Mouse (Mus musculus): ENCODE measurements around the gene Dock4.

Dock4 gene

GRCm38 (mm10) chr12:40574051-40574450 lies 128.3 kb downstream of the Dock4 start:
- DNase-seq = no peak

DNA sequence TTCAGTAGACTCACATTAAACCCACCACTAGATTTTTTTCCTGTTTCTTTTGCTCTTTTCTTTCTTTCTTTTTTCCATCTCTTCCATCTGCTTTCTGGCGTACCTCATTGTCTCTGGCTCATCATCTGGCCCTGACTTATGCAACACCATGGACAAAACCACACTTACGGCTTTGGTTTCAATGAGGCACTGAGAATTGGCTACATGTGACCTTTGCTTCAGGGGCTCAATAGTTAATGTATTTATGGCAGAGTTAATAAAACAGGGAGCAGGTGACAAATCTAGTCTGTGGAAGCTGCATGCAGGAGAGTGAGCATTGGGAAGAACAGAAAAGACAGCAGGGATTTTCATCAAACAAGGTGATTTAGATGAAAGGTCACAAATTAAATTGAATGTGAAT lies 131.0 kb downstream of the Dock4 start:
- no peak for DNase-seq

GRCm38 (mm10) chr12:40580351-40580750 lies 134.6 kb downstream of the Dock4 start:
- DNase-seq = no peak

GRCm38 (mm10) chr12:40581037-40581436 lies 135.3 kb downstream of the Dock4 start:
- DNase-seq = no peak

DNA sequence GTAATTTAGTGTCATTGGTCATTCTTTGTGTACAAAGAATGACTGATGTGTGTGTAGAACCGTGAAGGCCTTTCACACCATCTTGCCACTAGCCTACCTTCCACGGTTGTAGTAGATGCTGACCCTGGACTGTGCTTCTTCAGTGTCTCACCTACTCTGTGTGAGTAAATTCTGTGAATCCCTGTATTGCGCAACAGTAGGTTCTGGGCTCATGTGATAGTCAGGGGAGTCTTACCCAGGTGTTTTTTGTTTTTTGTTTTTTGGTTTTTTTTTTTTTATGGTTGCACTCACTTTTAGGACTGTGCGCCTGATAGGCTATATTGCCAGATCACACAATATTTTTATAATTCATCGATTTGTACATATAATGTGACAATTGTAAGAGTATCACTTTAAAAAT lies 136.3 kb downstream of the Dock4 start:
- DNase-seq = no peak

- DNase-seq = peak in 1 of 2 experiments; percentile 28
Measured at GRCm38 (mm10) chr12:40584526-40585289, 139.0 kb downstream of the Dock4 start.

GRCm38 (mm10) chr12:40585456-40586141 lies 139.8 kb downstream of the Dock4 start:
- DNase-seq = no peak

GRCm38 (mm10) chr12:40594161-40594560 lies 148.4 kb downstream of the Dock4 start:
- no peak for DNase-seq

DNA sequence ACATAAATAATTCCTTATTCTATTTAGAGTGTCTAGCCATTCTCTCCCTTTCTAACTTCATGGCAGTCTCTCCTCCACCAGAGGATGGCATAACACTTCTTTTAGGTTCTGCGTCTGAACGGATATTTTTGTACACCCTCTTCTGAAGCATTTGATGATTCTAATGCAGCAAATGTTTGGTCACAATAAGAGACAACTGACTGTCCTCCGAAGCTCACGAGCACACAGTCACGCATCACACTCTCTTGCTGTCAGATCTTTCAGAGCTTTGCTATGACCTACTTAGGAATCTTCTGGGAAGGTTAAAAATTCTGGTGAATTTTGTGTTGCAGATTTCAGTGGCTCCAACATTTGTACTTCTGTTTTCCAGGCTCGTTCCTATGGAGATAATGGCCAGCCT lies 149.7 kb downstream of the Dock4 start:
- no peak for DNase-seq

DNA sequence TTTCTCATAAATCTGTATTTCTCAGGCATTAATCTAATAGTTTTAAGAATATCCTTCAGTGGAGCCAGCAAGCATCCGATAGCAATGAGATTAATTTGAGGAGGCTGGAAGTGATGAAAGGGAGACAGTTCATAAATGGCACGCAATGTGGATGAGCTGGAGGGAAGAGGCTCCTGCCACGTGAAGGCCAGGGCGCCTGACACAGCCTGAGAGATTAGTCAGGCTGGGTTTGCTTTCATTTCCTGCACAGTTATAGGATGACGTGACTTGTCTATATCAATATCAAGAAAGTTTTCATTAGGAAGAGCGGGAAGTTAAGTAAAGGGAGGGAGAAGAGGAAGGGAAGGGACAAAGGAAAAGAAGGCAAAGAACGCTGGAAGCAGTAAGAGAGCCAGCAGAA lies 150.3 kb downstream of the Dock4 start:
- DNase-seq = no peak

DNA sequence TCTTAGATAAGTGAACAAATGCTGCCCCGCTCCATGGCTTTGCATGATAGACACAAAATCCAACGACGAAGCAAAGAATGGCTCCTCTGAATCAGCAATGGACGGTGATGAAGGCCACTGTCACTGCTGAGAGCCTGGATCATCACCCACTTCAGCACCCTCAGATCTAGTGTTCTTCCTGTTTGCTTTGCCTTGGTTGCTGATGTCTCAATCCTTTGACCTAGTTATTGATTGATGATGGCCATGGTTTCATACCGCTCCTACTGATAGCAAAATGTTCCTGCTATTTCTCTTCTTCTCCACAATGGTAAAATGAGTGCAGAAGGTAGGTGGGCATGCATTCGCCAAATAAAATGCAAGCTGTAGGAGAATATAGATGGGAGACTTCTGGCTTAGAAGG lies 150.7 kb downstream of the Dock4 start:
- no peak for DNase-seq

- no peak for DNase-seq
Measured at GRCm38 (mm10) chr12:40599952-40600351, 154.2 kb downstream of the Dock4 start.

GRCm38 (mm10) chr12:40605565-40605964 lies 159.8 kb downstream of the Dock4 start:
- DNase-seq = no peak

DNA sequence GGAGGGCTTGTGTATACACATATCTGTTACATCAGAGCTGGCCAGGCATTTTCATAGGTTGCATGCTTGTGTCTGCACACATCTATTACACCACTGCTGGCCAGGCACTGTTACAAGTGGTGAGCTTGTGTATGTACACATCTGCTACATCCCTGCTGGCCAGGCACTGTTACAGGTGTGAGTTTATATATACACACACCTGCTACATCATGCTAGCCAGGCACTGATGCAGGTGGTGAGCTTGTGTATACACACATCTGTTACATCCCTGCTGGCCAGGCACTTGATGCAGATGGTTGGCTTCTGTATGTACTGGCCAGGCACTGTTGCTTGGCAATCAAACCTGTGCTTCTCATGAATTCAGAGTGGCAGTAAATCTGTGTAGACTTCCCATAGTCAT lies 177.2 kb downstream of the Dock4 start:
- no peak for DNase-seq

DNA sequence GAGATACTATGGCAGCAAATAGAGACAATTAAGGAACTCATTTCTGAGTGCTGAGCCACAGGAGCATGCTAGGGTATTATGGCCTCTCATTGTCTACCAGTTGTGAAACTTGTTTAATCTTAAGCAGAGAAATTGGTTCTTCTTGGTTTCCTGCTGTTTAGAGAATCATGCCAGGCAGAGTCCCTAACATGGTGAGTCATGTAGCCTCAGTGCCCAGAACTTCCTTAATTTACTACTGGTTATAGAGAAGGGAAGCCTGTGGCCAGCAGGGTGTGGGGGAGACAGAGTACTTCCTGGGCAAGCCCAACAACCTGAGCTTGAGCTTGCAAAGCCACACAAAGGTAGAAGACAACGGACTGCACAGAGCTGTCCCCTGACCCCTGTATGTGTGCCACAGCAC lies 180.8 kb downstream of the Dock4 start:
- no peak for DNase-seq

DNA sequence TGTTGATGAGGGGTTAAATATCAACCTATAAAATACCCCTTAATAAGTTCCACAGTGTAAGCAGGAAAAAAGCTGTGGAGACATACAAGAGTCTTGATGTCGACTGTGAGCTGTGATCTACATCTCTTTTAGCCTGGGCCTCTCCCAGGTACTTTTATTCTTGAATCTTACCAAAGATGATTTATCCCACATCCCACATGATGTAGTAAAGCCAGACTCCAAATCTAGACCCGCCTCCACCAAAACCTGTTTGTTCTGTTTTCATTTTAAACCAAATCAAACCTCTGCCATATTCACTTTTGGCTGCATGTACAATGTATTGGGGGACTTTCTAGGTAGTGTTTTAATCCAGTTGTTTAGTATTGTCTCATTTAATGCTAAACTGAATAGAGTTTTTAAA lies 187.5 kb downstream of the Dock4 start:
- DNase-seq = no peak

- no peak for DNase-seq
Measured at GRCm38 (mm10) chr12:40634169-40634568, 188.4 kb downstream of the Dock4 start.

DNA sequence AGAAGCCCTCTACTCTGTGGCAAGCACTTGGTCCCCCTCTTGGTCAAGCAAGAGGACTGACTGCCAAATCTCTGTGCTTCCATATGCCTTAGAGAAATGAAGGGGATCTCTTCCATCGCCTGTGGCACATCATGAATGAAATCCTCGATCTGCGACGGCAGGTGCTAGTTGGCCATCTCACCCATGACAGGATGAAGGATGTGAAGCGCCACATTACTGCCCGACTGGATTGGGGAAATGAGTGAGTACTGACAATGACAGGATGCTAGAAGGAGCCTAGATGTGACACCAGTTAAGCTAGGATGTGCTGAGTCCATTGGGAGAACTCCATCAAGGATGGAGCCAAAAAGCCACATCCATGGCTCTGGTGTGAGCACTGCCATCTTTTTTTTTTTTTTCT lies 190.2 kb downstream of the Dock4 start:
- DNase-seq = no peak

GRCm38 (mm10) chr12:40637427-40637826 lies 191.7 kb downstream of the Dock4 start:
- DNase-seq = no peak

GRCm38 (mm10) chr12:40645869-40646268 lies 200.1 kb downstream of the Dock4 start:
- DNase-seq = no peak

DNA sequence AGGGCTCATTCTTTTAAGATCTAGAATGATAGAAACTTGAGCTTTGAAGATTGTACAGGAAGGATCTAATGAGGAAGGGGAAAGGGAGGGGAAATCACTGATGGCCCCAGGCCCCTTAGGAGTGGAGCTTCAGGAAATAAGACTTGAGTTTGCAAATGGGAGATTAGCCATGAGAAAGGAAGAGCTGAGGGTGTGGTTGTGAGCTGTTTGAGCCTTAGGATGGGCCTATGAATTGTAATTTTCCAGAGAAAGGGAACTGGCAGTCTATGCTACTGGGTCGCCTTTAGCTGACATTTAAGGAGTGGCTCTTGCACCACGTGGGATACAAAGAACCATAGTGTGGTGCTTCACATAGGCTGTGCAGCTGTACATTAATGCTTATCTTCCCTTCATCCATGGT lies 208.6 kb downstream of the Dock4 start:
- no peak for DNase-seq

GRCm38 (mm10) chr12:40655861-40656260 lies 210.1 kb downstream of the Dock4 start:
- no peak for DNase-seq

DNA sequence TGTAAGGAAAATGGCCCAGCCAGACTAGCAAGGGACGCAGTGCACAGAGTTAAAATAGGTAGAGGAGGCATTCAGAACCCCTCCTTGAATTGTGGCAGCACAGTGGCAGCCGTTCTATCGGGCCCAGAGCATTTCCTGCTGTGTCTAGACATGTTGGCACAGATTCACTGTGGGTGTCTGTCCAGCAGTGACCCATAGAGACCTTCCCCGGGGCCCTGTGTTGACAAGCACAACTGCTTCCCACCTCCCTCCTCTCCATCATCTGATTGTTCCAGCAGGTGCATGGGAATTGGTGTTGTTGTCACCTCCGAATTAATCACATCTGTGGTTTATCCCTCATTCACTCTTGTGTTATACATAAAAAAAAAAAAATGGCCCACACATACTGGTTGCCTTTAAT lies 210.7 kb downstream of the Dock4 start:
- DNase-seq = peak in 1 of 2 experiments; percentile 2

DNA sequence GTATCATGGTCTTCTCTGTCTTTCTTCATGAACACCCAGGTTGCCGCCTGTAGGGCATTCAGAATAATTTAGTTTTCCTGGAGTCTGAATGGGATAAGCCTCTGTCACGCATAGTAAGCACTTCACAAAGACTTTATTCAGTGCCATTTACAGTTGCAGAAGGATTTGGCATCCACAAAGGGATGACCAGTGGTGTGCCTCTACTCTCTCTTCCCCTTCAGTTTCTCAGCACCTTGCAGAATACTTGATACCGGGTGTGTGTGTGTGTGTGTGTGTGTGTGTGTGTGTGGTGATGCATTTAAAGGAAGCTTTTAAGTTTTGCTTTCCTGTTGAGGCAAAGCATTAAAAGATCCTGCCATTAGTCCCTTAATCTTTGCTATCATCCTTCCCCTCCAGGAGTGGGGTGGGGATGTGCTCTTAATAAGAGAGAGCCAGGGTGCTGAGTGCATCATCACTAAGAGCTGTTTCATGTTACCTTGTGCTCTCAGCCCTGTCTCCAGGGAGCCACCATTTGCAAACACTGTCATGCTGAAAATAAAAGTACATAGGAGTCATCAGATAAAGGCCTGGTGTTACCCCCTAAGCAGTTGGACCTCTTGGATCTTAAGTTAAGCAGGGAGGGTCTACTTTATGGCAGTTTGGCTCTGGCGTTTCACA lies 211.6 kb downstream of the Dock4 start:
- no peak for DNase-seq

Measured in cerebellum, postnatal 14 days (tissue).